Mouse (Mus musculus) T-helper 2 cell (primary cell): ENCODE results near the gene Pde1c.

Experiments used
- in situ Hi-C: fragments of 300-600 bp; cut with MboI, MseI; formaldehyde crosslinking; loops from one replicate; pipeline ENCODE4 v1.15.1; 2025; ENCODE audit warnings: high pct_unique_total_duplicates

Gene Pde1c

GRCm38 (mm10) chr6:56098427-56098826 is 470.5 kb downstream of the Pde1c start:
- in situ Hi-C loops, result no loop called here

GRCm38 (mm10) chr6:56076378-56076805 is 492.5 kb downstream of the Pde1c start:
- in situ Hi-C loops, result no loop called here

- in situ Hi-C loops, result no loop called here
Measured at GRCm38 (mm10) chr6:56068516-56068915, 500.4 kb downstream of the Pde1c start.

GRCm38 (mm10) chr6:56066632-56067282 is 502.1 kb downstream of the Pde1c start:
- in situ Hi-C loops, result no loop called here

- in situ Hi-C loops, result no loop called here
Measured at GRCm38 (mm10) chr6:56063736-56064135, 505.2 kb downstream of the Pde1c start.

- in situ Hi-C loops, result no loop called here
Measured at GRCm38 (mm10) chr6:56049104-56049503, 519.8 kb downstream of the Pde1c start.

- in situ Hi-C loops, result no loop called here
Measured at GRCm38 (mm10) chr6:56048580-56048979, 520.3 kb downstream of the Pde1c start.

GRCm38 (mm10) chr6:56044716-56045115 is 524.2 kb downstream of the Pde1c start:
- in situ Hi-C loops, result loop anchor here (5.0 kb wide), 1 partner anchor 73 kb away; no protein-coding TSS in a partner anchor

- in situ Hi-C loops, result loop anchor here (5.0 kb wide), 1 partner anchor 73 kb away; no protein-coding TSS in a partner anchor
Measured at GRCm38 (mm10) chr6:56044270-56044669, 524.6 kb downstream of the Pde1c start.

GRCm38 (mm10) chr6:56039476-56040055 is 529.3 kb downstream of the Pde1c start:
- in situ Hi-C loops, result loop anchor here (5.0 kb wide), 1 partner anchor 78 kb away; no protein-coding TSS in a partner anchor

- in situ Hi-C loops, result no loop called here
Measured at GRCm38 (mm10) chr6:56035054-56035453, 533.8 kb downstream of the Pde1c start.

GRCm38 (mm10) chr6:56032231-56032630 is 536.7 kb downstream of the Pde1c start:
- in situ Hi-C loops, result no loop called here

GRCm38 (mm10) chr6:56029986-56030385 is 538.9 kb downstream of the Pde1c start:
- in situ Hi-C loops, result no loop called here

GRCm38 (mm10) chr6:56027966-56028365 is 540.9 kb downstream of the Pde1c start:
- in situ Hi-C loops, result no loop called here

- in situ Hi-C loops, result no loop called here
Measured at GRCm38 (mm10) chr6:56027318-56027717, 541.6 kb downstream of the Pde1c start.

GRCm38 (mm10) chr6:56025533-56025932 is 543.4 kb downstream of the Pde1c start:
- in situ Hi-C loops, result no loop called here
